Mouse (Mus musculus) layer of hippocampus, adult 9-10 months (tissue): ENCODE data around the gene Kcnb1.

Experiments used
- DNase-seq: peaks from one replicate; pipeline ENCODE4 v3.0.0; 2022; ENCODE audit warnings: low spot score

The Kcnb1 gene

DNA sequence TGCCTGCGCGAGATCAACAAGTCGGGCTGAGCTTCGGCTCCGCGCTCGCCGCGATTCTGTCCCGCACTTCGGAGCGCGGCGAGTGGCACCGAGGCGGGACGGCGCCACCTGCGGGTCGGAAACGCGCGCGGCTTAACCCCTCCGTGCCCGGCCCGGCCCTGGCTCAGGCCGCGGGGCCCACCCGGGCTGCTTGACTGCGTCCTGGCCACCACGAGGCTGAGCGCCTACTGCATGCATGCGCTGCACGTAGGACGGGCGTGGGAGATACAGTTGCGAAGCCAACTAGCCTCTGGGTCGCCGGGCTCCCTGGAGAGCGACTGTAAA lies at the start of gene Kcnb1:
Gene Kcnb1 (minus strand): TSS at position 80 of the 324 bp plus-strand sequence.
- DNase-seq: no peak

DNA sequence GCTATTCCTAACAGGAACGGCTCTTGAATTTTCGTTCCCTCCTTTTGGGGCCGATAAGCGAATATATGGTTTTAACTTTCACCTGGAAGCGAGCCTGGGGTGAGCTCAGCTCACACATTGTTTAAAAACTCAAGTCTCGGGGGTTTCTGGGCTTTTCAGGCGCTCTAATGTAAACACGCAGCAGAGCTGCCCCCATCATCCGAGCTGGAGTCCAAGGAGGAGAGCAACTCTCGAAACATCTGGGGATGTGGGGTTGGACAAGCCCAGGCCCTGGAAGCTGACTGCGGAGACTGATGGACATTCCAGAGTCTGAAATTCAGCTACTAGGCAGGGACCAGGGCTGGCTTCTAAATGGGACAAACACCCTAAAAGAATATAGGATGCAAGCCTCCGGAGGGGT lies 49.3 kb upstream of the Kcnb1 start:
- DNase-seq: no peak

DNA sequence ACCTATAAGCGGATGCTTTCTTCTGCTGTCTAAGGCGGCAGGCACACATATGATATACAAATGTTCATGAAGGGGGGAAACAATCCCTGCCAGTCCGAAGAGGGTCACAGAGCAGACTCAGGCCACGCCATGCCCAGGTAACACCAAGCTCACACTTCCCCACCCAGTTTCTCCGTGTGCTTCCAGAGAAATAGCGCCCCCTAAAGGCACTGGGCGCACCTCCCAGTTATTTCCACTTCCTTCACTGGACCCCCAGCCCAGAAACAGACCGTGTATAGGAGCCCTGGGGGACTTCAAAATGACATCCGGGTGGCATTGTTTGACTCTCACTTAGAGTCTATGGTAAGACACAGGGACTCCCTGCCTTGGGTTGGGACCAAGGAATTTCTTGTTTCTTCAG lies 47.3 kb upstream of the Kcnb1 start:
- no peak for DNase-seq

DNA sequence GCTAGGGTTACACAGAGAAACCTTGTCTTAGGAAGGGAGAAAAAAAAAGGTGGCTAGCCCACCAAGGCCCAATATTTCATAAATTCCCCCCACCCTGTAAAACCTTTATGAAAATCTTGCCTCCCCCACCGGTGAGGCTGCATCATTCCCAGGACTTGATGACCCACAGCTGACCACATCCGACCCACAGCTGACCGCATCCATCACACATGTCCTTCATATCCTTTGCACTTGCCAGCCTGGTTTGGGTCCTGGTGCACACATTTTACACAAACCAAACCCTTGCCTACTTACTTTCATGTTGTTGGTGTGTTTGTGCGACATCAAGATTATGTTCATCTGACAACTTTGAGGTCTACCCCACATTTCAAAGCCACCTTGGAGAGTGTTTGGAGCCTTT lies 46.2 kb upstream of the Kcnb1 start:
- DNase-seq: no peak

DNA sequence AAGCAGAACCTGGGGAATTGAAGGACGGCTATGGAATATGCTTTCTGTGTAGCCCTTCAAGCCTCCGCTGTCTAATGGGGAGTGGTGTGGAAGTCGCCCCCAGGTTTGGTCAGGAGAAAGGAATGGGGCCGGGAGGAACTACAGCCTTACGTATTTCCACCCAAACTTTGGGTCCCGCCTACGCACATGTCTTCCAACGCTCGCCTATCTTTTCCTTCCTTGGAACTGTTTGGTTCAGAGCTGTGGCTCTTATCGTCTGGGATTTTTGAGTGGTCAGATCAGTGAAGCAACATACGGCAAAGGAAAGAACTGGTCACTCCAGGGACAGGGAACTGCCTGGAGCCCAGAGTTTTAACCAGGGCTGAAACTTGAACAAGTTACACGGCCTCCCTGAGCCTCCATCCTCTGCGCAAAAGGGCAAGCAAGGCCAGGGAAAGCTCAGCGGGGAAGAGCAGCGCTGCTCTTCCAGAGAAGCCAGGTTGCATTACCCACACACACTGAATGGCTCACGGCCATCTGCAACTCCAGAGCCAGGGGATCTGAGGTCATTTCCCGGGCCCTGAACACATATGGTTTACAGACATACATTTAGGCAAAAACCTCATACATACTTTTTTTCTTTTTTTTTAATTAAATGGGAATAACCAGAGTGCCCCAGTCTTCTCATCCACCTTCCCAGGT lies 45.5 kb upstream of the Kcnb1 start:
- no peak for DNase-seq

DNA sequence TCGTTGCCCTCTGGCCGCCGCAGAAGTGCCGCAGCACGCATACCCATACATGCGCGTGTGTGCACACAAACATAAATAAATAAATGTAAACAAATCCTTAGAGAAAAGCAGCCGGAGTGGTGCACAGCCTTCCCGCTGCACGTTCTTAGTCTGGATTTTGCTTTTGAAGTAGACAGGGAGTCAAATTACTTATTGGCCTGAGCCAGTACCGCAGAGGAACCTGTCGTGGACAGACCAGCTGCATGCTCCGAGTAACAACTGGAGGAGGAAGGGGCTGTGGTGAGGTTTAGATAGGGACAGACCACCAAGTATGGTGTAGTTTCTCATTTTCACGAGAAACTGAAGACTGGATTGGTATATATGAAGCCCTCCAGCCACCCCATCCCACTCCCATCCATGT lies 43.8 kb upstream of the Kcnb1 start:
- DNase-seq: no peak

DNA sequence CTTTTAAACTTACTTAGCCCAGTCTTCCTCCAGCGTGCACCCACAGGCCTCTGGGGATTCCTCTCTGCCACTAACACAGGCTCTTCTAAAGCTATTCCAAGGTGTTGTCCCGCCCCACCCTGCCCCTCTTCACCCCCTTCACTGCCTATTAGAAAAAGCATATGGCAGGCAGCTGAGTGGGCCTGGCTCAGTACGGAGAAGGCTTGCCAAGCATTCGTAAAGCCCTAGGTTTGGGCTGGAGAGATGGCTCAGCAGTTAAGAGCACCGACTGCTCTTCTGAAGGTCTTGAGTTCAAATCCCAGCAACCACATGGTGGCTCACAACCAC lies 43.0 kb upstream of the Kcnb1 start:
- DNase-seq: no peak

DNA sequence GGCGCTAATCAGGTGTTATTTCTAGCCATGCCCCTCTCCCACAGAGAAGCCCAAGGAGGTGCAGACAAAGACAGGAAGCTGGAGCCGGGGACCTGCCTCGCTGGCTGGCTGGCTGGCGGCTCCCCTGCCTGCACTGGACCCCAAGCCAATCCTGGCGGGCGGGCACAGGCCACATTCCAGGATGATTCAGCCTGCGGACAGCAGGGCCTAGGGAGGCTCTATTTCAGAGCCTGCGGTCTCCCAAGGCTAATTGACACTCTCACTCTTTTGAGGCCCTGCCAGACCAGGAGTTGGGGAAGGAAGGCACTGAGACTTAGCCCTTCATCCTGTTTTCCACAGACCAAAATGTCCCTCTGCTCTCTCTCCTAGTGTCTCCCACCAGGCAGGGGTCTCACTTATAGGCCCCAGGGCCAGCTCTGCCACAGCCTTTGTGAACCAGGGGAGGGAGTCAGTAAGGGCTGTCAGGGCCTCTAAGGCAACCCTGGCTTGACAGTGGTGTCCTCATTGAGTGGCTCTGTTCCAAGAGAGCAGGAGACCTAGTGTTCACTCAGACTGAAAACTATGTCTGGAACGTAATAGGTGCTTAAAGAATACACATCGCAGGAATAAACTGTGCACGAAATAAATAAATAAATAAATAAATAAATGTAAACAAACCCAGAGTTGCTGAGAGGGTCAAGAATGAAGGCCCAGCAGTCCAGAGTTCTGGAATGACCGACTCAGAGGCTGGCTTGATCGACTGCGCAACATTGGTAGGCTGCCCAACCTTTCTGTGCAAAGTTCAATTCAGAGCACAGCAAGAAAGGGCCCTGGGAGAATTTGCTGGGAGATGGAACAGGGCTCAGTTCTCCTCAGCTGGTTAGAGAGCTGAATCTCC lies 42.4 kb upstream of the Kcnb1 start:
- DNase-seq: no peak

DNA sequence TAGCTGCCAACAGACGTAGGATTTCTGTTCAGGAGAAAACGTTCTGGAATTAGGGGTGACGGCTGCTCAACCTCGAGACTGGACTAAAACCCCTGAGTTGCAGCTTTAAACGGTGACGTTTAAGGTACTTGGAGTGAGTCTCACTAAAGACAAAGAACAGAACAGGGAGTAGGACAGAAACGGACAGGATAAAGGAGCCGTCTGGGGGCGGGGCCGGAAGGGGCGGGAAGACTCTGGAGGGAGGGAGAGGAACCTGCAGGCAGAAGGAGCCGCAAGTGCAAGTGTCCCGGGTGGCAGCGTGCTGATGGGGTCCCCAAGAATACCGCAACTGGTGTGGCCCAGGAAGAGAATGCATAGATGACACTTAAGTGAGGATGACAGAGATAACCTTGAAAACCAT lies 40.6 kb upstream of the Kcnb1 start:
- no peak for DNase-seq

DNA sequence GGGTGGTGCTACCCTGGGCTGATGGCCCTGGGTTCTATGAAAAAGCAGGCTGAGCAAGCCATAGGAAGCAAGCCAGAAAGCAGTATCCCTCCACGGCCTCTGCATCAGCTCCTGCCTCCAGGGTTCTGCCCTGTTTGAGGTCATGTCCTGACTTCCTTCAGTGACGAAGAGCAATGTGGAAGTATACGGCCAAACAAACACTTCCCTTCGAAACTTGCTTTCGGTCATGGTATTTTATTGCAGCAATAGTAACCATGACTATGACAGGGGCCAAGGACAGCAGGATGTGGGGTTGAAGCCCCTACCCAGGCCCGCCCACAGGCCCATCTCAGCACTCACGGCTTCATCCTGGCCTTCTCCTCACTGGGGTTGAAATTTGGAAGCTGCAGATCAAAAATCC lies 35.0 kb upstream of the Kcnb1 start:
- no peak for DNase-seq

DNA sequence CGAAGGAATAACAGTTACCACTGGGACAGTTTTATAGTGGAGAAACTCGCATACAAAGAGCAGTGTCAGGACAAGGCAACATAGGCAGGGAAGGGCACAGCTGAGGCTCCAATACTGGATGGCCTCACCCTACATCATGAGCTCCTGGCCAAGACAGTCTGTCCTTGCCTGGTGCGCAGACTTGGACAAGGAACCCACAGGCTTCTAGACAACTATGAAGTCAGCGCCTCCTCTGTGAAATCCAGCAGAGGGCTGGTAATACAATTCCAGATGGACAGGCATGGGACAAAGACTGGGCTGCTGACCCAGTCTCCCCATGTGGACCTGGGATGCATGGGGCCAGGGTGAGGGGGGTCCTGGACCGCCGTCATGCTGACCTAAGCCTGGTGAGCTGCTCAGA lies 34.2 kb upstream of the Kcnb1 start:
- no peak for DNase-seq

DNA sequence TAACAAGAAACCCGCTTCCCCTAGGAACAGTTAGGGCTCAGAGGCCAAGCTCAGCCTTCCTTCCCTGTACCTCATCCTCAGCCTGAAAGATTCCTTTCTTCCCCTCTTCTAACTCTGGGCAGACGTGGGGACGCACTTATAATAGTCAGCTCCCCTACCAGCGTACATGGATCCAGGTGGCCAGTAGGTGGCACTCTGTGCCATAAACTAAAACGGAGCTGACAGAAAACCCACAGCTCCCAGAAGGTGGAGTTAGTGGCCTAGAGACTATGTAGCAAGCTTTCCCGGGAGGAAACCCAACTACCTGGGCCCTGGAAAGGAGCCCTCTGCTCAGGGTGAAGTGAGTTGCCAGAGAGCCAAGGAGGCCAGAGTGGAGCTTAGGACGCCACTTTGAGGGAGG lies 32.2 kb upstream of the Kcnb1 start:
- DNase-seq: peak; percentile 29

DNA sequence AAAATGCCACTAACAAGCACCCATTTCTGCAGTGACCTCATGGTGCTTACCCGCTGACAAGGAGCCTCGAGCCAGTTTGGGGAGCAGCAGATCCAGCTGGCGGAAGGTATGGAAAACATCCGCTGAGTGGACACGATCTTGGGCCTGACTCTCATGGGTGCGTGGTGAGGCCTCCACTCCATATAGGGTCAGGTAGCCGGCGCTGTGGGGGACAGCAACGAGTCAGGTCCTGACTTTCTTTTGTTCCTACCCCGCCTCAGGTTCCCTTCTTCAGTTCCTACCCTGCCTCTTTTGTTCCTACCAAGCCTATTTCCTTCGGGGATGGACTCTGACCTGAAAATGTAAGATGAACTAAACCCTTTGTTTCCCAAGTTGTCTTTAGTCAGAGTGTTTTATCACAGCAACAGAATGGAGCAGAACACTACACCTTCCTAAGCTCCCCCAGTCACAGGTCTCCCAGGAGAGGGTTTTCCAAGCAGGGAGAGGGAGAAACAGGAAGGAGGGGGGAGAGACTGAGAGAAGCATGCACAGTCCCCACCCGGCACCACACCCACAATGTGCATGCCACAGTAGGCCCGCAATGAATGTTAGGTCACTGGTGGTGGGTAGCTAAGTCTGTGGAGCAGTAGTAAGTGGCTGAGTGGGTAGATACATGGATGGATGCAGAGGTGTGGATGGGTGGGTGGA lies 31.3 kb upstream of the Kcnb1 start:
- DNase-seq: no peak

DNA sequence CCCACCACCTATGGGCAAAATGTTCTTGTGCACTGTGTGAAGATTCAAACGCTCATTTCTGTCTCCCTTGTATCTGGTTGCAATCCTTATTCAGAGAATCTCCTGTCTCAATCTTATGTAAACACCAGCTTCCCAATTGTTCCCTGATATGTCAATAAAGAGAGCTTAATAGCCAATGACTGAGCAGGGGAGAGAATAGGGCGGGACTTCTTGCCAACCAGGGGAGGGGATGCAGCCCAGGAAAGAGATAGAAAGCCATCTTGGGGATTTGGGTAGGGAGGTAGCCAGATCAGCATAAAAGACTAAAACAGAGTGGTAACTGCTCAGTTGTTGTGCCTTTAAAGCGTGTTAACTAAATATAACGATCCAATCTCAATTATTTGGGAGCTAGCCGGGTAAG lies 30.8 kb upstream of the Kcnb1 start:
- no peak for DNase-seq

DNA sequence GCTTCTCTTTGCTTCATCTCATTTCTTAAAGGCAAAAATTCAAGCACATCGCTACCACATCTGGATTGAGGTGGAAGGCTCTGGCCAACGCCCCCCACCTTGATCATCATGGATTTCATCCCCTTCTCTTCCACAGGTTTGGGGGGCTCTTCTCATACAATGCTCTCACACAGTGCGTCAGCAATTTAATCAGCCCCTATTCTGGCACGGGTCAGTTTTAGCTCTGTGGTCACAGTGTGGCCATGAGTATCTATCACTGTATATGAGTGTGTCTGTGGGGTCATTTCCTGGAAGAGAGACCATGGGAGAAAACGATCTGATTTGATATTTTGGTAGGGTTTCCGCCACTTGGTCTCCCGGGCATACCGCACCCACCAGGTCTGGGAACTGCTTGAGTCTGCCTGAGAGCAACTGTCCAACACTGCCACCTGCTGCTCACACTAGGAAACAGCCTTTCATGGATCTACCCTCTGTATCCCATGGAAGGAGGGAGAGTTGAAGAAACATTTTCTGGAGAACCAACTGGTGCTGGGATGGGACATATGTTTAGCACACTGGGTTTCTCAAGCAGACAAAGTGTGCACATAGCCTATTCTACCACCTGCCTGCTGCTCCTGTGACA lies 29.3 kb upstream of the Kcnb1 start:
- peak; percentile 79 for DNase-seq

DNA sequence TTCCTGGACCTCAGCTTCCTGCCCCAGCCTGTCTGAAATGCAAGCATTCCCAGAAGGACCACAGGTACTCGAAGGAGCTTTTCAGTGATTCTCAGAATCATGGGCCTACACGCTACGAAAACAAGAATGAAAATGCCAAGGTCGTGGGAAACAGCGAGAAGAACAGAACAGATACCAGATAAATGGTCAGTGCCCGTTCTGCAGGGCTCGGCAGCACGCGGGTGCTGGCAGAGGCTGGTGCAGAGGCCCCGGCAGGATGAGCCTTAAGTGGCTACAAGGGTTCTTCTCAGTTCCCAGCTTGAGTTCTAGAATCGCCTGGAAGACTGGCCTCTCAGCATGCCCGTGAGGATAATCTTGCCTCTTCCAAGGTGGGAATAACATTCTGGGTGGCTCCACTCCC lies 23.7 kb upstream of the Kcnb1 start:
- DNase-seq: no peak

DNA sequence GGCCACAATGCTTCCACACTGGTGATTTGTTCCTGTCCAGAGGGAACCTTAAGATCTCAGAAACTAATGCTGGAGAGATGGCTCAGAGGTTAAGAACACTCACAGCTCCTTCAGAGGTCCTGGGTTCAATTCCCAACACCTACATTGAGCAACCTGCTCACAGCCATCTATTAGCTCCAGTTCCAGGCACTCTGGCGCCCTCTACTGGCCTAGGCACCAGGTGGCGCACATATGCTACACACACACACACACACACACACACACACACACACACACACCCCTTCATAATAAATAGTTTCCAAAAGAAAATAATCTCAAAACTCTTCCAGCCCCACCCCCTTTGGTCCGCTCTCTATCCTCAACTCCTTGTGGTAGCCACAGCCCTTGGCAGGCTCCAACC lies 23.1 kb upstream of the Kcnb1 start:
- DNase-seq: no peak

DNA sequence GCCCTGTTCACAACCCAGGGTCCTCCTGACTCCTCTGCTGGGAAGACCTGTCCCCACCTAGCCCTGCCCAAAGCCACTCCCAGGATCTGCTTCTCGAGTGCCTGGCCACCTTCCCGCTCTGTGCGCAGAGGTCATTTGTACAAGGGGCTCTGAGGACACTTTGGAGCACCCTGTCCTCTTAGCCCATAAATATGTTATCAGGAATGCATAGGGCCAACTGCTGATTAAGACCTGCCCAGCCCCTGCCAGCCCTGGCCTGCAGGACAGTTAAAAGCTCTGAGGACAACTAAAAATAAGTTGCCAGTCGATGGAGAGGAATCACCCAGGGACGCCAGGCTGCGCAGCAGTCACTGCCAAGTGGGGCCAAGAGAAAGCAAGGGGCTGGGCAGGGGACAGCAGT lies 22.6 kb upstream of the Kcnb1 start:
- no peak for DNase-seq

DNA sequence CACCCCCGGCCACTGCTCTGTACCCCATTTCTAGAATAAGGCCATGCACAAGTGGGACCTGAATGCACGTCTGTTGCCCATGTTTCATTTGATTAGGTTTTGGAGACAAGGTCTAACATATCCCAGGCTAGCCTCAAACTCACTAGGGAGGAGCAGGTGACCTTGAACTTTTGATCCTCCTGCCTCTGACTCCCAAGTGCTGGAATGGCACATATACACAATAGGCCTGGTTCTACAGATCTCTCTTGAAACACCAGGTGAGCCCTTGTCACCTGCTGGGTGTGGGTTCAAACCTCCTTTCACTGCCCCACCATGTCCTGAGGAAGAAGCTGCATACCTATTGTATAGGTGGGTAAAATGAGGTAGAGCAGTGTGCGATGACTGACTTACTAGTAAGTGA lies 22.1 kb upstream of the Kcnb1 start:
- DNase-seq: no peak

DNA sequence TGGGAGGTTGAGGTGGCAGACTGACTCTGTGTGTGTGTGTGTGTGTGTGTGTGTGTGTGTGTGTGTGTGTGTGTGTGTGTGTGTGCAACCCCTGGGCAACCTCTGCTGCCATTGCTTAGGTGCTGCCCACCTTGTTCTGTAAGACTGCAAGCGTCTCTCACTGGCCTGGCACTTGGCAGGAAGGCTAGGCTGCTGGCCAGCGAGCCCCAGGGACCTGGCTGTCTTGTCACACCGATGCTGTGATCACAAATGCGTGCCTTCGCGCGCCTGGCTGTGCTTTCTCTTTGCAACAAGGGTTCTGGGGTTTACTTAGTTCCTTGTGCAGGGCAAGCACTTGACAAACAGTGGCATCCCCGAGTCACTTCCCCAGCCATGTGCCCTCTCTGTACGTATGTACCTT lies 19.9 kb upstream of the Kcnb1 start:
- DNase-seq: no peak

DNA sequence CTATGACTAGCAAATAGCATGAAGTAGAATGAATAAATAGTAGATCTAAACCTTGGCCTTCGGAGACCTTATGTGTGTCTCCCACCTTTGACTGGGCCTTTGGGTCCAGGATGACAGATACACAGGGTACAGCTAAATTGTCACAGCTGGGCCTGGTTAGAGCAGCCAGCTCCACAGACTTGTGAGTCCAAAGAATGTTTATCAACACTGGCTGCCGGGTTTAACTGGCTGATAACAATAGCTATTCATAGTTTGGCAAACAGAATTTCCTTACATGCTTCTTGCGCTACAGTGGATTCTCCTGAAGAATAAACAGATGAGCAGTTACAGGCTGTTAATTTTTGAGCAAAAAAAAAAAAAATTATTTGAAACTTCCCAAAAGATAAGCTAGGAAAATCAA lies 19.0 kb upstream of the Kcnb1 start:
- no peak for DNase-seq

DNA sequence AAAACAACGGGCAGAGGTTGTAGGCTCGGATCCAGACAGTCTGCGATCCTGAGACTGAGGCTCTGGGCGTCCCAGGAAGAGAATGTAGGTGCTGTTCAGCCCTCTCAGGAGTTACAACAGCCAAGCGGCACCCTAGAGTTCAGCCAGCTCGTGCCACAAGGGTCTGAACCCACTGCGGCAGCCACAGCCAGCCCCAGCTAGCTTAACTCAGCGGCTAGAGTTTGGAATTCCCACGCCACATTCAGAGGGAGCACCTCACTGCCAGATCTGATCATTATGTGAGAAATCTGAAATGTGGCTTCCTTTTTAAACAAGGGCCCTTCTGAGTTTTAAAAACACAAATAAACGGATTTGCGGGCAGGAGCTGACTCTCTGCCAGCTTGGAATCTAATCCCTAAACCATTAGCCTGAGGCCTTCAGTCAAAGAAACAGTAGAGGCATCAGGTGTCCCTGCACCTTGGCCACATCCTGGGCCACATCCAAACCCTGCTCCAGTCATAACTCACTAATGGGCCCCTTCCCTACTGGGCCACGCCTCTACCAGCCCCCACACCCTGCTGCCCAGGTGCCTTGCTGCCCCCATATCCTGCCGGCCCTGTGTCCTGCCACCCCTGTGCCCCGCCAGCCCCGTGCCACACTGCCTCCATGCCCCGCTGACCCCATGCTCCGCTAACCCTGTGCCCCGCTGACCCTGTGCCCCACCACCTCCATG lies 16.1 kb upstream of the Kcnb1 start:
- DNase-seq: no peak
